In genomic region chr16:5049182-5049773, GRCm38 (mm10) we compare ENCODE assay signal across 8 mouse cellular contexts. TPM values are rescaled to one million over a fixed set of nuclear protein-coding genes. Genes with fewer than 3 reads are reported as not detected.
DNase-seq lines count a peak whose midpoint lies in the region; ATAC-seq and TF ChIP-seq lines count a peak whose summit lies in the region.

No protein-coding gene starts in this region.

- whole genome bisulfite sequencing in cerebellum, adult 2 months = under 1% methylated on average over 38 of the region's 38 CpGs
- WGBS in embryonic facial prominence, embryonic 15.5 days = under 1% methylated on average over 38 of the region's 38 CpGs
- WGBS in limb, embryonic 11.5 days = 0% methylated on average over 38 of the region's 38 CpGs

- peak; percentile 17 for ATAC-seq in embryonic facial prominence, embryonic 15.5 days (ENCODE audit: insufficient number of reproducible peaks, low FRiP score, low TSS enrichment, low read depth)
- ATAC-seq in limb, embryonic 11.5 days (ENCODE audit: insufficient number of reproducible peaks, low FRiP score, low TSS enrichment, low read depth) = peak; percentile 53; the same call in 1 of the 2 replicates

- H3K27ac ChIP-seq in cerebellum, adult 2 months (ENCODE audit: insufficient read depth, low read length) = peak overlapping the region; percentile 65
- H3K27ac ChIP-seq in embryonic facial prominence, embryonic 15.5 days (replicated peaks) = peak overlapping the region; percentile 90
- H3K27ac ChIP-seq in limb, embryonic 11.5 days (replicated peaks; ENCODE audit: low read depth, low read length) = peak overlapping the region; percentile 65; the same call in 1 of the 2 replicates

- TF ChIP-seq POLR2A in cerebellum, adult 2 months (IDR thresholded peaks at IDR 0.05; ENCODE audit: borderline replicate concordance, insufficient read depth, low read length) = no peak

- DNase-seq in cerebellum, adult 2 months = no peak
- no peak for DNase-seq in cerebellum, postnatal 14 days
- peak; percentile 35 for DNase-seq in 416B (ENCODE audit: low read depth)
- no peak for DNase-seq in limb, embryonic 11.5 days (ENCODE audit: low spot score)
- peak; percentile 13 to 39 for DNase-seq in monocyte, adult 2 months (ENCODE audit: low read depth in 1 of 2, low spot score in 2 of 2)
- no peak for DNase-seq in c-Kit-positive CD71-positive TER-119-positive erythroid progenitor cells, embryonic 14.5 days (ENCODE audit: low spot score)
- no peak for DNase-seq in adrenal gland, postnatal 36 days

- H3K4me1 ChIP-seq in cerebellum, adult 2 months (ENCODE audit: control insufficient read depth, insufficient read depth, low read length) = peaks cover 2% of the 10 kb centered on the region; the same call in 1 of the 2 replicates
- H3K4me1 ChIP-seq in embryonic facial prominence, embryonic 15.5 days = peaks cover 24% of the 10 kb centered on the region
- peaks cover 4% of the 10 kb centered on the region; the same call in 1 of the 2 replicates for H3K4me1 ChIP-seq in limb, embryonic 11.5 days (ENCODE audit: control insufficient read depth, insufficient read depth, low read length)

- peak overlapping the region; percentile 77 for H3K4me2 ChIP-seq in embryonic facial prominence, embryonic 15.5 days (replicated peaks)
- peak overlapping the region; percentile 86 for H3K4me2 ChIP-seq in limb, embryonic 11.5 days (ENCODE audit: low read depth, severe bottlenecking)

- H3K36me3 ChIP-seq in embryonic facial prominence, embryonic 15.5 days = peaks cover 33% of the 10 kb centered on the region
- H3K36me3 ChIP-seq in limb, embryonic 11.5 days (ENCODE audit: control insufficient read depth, insufficient read depth, low read length) = peaks cover 9% of the 10 kb centered on the region

- H3K9me3 ChIP-seq in embryonic facial prominence, embryonic 15.5 days (replicated peaks) = no peaks in the 10 kb centered on the region
- no peaks in the 10 kb centered on the region for H3K9me3 ChIP-seq in limb, embryonic 11.5 days (ENCODE audit: control insufficient read depth, low read length)

- H3K4me3 ChIP-seq in cerebellum, adult 2 months (replicated peaks; ENCODE audit: insufficient read depth, low read depth, low read length) = peak overlapping the region; percentile 90
- peak overlapping the region; percentile 100 for H3K4me3 ChIP-seq in embryonic facial prominence, embryonic 15.5 days (replicated peaks)
- H3K4me3 ChIP-seq in limb, embryonic 11.5 days (ENCODE audit: low read depth, low read length) = peak overlapping the region; percentile 88

- H3K9ac ChIP-seq in embryonic facial prominence, embryonic 15.5 days = peak overlapping the region; percentile 96
- H3K9ac ChIP-seq in limb, embryonic 11.5 days (ENCODE audit: low read length) = peak overlapping the region; percentile 92

- H3K27me3 ChIP-seq in cerebellum, adult 2 months (ENCODE audit: control insufficient read depth, insufficient read depth, low read length) = no peaks in the 10 kb centered on the region
- no peaks in the 10 kb centered on the region for H3K27me3 ChIP-seq in embryonic facial prominence, embryonic 15.5 days
- H3K27me3 ChIP-seq in limb, embryonic 11.5 days (ENCODE audit: control insufficient read depth, insufficient read depth, low read length) = no peaks in the 10 kb centered on the region

- no peak for TF ChIP-seq CTCF in cerebellum, adult 2 months (IDR thresholded peaks at IDR 0.05; ENCODE audit: borderline replicate concordance, insufficient read depth, low read depth, low read length)

RNA-seq across cellular contexts. Expression of gene Glyr1, which starts 0.4 kb away (rescaled TPM):
- polyA plus RNA-seq in cerebellum, adult 2 months (2012; rRNA removed) = 139 and 146 TPM in 2 replicates
- 130 and 136 TPM in 2 replicates for polyA plus RNA-seq in embryonic facial prominence, embryonic 15.5 days (2015; fragmentation: Nextera tagmentation; extraction: Ambion mirVana)
- polyA plus RNA-seq in limb, embryonic 11.5 days (2014; fragmentation: Nextera tagmentation; extraction: Ambion mirVana) = 122 and 148 TPM in 2 replicates
- 10 to 100 TPM; 94.6 to 95.6 TPM for total RNA-seq in adrenal gland, postnatal 36 days (2021)

RNA-seq across cellular contexts. Expression of gene Ubn1, which starts 0.6 kb away (rescaled TPM):
- 28.1 and 30.2 TPM in 2 replicates for polyA plus RNA-seq in cerebellum, adult 2 months (2012; rRNA removed)
- polyA plus RNA-seq in embryonic facial prominence, embryonic 15.5 days (2015; fragmentation: Nextera tagmentation; extraction: Ambion mirVana) = 20.4 and 23.6 TPM in 2 replicates
- polyA plus RNA-seq in limb, embryonic 11.5 days (2014; fragmentation: Nextera tagmentation; extraction: Ambion mirVana) = 25.1 and 25.9 TPM in 2 replicates
- 10 to 100 TPM; 35.2 to 38.5 TPM for total RNA-seq in adrenal gland, postnatal 36 days (2021)

RNA-seq across cellular contexts. Expression of gene Rogdi, which starts 35.9 kb away (rescaled TPM):
- 274 and 294 TPM in 2 replicates for polyA plus RNA-seq in cerebellum, adult 2 months (2012; rRNA removed)
- 63.5 and 69.8 TPM in 2 replicates for polyA plus RNA-seq in embryonic facial prominence, embryonic 15.5 days (2015; fragmentation: Nextera tagmentation; extraction: Ambion mirVana)
- 67.7 and 70.8 TPM in 2 replicates for polyA plus RNA-seq in limb, embryonic 11.5 days (2014; fragmentation: Nextera tagmentation; extraction: Ambion mirVana)
- total RNA-seq in adrenal gland, postnatal 36 days (2021) = 10 to 100 TPM; 21.2 to 21.6 TPM

RNA-seq across cellular contexts. Expression of gene Smim22, which starts 42.2 kb away (rescaled TPM):
- polyA plus RNA-seq in cerebellum, adult 2 months (2012; rRNA removed) = 1.00 and 2.5 TPM in 2 replicates
- polyA plus RNA-seq in embryonic facial prominence, embryonic 15.5 days (2015; fragmentation: Nextera tagmentation; extraction: Ambion mirVana) = 14.2 and 17.9 TPM in 2 replicates
- 0.76 and 3.4 TPM in 2 replicates for polyA plus RNA-seq in limb, embryonic 11.5 days (2014; fragmentation: Nextera tagmentation; extraction: Ambion mirVana)
- not detected for total RNA-seq in adrenal gland, postnatal 36 days (2021)

RNA-seq across cellular contexts. Expression of gene Sept12, which starts 51.6 kb away (rescaled TPM):
- polyA plus RNA-seq in cerebellum, adult 2 months (2012; rRNA removed) = not detected in 2 replicates
- not detected in 2 replicates for polyA plus RNA-seq in embryonic facial prominence, embryonic 15.5 days (2015; fragmentation: Nextera tagmentation; extraction: Ambion mirVana)
- polyA plus RNA-seq in limb, embryonic 11.5 days (2014; fragmentation: Nextera tagmentation; extraction: Ambion mirVana) = not detected in 2 replicates
- total RNA-seq in adrenal gland, postnatal 36 days (2021) = not detected

Comparison
In these comparisons a context has a peak if more than half of its experiments do, and no peak if none do; other contexts are left out.
1. DNase-seq: peak in 416B (single experiment) and monocyte, adult 2 months (2 of 2); none in cerebellum, adult 2 months (0 of 2), cerebellum, postnatal 14 days (0 of 2), limb, embryonic 11.5 days (single experiment), c-Kit-positive CD71-positive TER-119-positive erythroid progenitor cells, embryonic 14.5 days (single experiment) and adrenal gland, postnatal 36 days (0 of 2).
2. Peak in every context shown above with its lines, with median percentiles within 50 percentile points of each other: H3K27ac ChIP-seq and H3K4me3 ChIP-seq.